Mouse (Mus musculus) kidney, adult 8-10 months (tissue): ENCODE data around the gene Gm18336.
"Not testable (repeated sequence)": the region's sequence is repeated elsewhere in the genome, so short reads cannot be mapped to it uniquely, and the experiment has no call there.

Experiments
- DNase-seq, 2 experiments: peaks; one replicate each; pipeline ENCODE4 v3.0.0; 2022

Gm18336 gene

GRCm38 (mm10) chrX:73398636-73399035 is at the start of gene Gm18336:
TSS of gene Gm18336 (minus strand) at chrX:73398736.
- DNase-seq: not testable (repeated sequence)

- DNase-seq: no peak
These were observed 42.9 kb upstream of the Gm18336 start for GRCm38 (mm10) chrX:73441428-73441827.

GRCm38 (mm10) chrX:73435252-73435651 is 36.7 kb upstream of the Gm18336 start, which contains the start of gene Trex2:
TSS of gene Trex2 (minus strand) at chrX:73435344.
- DNase-seq: no peak

GRCm38 (mm10) chrX:73432850-73433249 is 34.3 kb upstream of the Gm18336 start:
- DNase-seq: no peak

GRCm38 (mm10) chrX:73430036-73430435 is 31.5 kb upstream of the Gm18336 start:
- DNase-seq: no peak

DNA sequence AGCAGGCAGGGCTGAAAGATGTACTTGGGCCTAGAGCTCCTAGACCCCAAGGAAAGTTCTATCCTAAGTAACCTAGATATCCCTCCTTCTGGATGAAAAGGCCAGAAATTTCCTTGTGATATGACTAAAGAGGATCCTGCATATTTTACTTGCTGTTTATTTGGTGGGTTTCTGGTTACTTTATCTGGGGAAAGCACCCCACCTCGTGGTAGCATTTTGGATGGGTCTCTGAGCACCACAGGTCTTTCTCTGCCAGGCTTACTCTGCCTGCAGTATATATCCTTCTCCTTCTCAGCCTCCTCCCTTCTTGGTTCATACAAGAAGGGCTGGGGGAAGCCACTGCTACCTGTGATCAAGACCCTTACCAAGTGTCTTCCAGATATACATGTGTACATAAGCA is 14.2 kb upstream of the Gm18336 start:
- no peak for DNase-seq

DNA sequence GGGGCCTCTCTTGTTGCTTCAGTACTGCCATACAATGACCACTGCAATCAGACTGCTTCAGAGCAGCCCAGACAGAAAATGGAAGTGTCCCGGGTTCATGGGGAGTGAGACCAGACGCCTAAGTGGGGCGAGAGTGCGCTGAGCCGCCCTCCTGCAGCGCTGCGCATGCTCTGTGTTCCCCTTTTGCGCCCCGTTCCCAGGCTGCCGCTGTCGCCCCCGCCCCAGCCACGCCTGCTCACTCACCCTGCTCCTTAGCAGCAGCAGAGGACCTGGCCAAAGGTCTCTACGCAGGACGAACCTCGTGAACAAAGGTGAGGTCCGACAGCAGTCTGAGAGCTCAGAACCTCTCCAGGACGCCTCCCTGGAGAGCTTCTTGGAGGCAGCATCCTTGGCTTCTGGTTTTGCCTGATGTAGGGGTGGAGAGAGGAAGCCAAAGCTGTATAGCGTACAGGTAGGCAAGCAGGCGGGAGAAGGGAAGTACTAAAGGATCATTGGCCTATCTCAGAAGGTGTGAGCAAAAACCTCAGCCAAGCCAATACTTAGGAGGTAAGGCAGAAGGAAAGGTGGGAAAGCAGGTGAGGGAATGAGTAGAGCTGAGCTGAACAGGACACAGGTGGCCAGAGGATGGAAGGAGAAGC is 12.5 kb upstream of the Gm18336 start, which contains the start of gene Zfp92:
TSS of gene Zfp92 (plus strand) at position 217 of the 638 bp plus-strand sequence.
- peak in 1 of 2 experiments; percentile 18 for DNase-seq

DNA sequence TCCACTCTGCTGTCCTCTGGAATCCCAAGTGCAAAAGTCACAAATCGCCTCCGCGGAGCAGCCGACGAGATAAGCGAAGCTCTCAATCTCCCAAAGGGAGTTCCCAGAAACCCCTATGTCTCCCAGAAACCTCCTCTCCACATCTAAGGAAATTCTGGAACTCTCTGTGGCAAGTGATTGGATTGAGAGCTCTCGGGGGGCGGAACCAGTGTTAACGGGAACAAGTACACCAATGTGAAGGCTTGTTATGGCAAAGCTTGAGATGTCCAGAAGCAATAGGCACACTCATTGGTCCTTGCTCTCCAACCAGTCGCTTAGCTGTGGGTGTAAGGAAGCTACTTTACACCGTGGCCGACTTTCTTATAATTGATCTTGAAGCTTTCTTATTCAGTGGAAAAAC is 3.1 kb upstream of the Gm18336 start:
- no peak for DNase-seq

DNA sequence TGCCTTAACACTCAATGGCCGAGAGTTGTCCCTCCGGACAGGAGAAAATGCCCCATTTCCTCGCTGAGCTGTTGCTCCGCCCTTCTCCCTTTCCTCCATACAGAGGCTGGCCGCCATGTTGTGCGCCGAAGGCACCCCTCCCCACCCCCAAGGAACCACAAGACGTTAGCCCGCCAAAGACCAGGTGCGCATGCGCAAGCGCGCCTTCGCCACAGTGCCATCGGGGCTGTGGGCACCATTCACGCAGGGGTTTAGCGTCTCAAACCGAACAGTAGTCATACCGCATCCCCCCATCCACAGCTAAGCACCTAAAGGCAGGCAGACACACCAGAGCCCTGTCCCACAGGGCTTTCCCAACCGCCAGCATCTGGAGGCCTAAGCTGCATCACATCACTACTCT is 2.4 kb upstream of the Gm18336 start:
- no peak for DNase-seq

GRCm38 (mm10) chrX:73396446-73396845 is 2.1 kb downstream of the Gm18336 start:
- DNase-seq: no peak

- DNase-seq: no peak
These were observed 7.1 kb downstream of the Gm18336 start for GRCm38 (mm10) chrX:73391481-73391880.

DNA sequence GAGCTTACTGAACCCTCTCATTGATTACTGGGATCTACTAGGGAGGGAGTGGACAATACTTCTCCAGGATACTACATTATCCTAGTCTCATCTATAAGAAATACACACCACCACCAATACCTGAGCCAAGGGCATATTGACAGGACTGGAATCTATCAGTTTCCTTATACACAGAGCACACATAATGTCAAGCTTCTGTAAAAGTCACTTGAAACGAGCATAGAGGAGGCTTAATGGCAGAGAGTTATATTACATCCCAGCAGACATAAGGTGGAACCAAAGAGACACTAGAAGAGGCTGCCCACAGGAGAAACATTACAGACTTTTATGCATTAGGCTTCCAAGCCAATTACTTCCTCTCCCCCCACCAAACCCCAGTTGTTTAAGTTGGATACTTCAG is 13.6 kb downstream of the Gm18336 start:
- no peak for DNase-seq

DNA sequence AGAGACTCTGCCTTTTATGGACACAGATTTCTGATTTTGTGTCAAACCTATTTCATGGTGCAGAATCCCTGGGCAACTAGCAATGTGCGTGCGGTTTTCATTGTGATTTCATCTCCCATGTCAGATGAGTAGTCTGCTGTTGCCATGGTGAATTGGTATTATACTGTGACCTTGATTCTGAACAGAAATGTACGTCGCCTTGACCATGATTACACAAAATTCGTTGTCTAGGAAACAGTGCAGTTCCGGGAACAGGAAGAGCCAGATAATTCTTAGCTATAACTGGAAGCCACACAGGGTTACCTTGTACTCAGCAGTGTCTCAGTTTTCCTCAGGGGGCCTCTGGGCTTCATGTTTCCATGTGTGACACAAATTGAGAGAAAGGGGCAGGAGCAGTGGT is 14.1 kb downstream of the Gm18336 start:
- DNase-seq: no peak

- DNase-seq: no peak
These were observed 35.2 kb downstream of the Gm18336 start for GRCm38 (mm10) chrX:73363291-73363690.

DNA sequence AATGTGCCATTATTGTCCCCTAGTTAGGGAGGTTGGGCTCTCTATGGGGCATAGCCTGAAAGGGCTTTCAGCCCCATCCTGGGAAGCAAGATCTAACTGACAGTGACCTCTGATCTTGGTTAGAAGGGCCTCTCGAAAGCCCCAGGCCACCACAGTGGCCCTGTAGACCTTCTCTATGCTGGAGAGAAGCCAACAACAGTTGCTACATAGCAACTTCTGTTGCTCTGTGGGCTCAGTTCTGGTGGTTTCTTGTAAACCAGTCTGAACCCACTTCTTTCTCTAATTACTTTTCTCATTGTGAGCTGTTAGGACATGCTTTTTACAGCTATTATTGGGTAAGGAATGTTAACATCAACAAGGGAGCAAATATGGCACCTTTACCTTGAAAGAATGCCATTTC is 41.8 kb downstream of the Gm18336 start:
- no peak for DNase-seq

DNA sequence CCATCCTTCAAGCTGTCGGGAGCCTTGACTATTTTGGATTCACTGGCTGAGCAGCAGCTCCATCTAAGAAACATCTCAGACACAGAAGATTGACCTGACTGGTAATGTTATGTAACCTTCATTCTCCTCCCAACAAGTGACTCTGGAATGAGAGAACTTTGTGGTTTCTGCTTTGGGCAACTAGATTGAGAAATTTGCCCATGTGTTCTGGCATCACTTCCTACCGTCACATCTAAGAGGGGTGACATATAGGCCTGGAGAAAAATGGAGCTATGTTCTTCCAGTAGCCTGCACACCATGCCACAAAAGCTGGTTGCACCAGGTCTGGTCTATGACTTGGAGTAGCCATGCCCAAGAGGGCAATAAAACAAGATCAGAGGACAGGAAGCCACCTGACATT is 42.4 kb downstream of the Gm18336 start:
- no peak for DNase-seq
